Mouse (Mus musculus) olfactory bulb, adult 2 months (tissue): Measurements from ENCODE around the gene Slc39a11.

Experiments
- CTCF ChIP-seq: fragments of 200-500 bp; IDR thresholded peaks from 2 replicates; pipeline ENCODE4 v1.5.1; 2012; ENCODE audit warnings: low read depth, mild to moderate bottlenecking, low read length, moderate library complexity; ENCODE audit not compliant: insufficient read depth
- POLR2A ChIP-seq: fragments of 200-500 bp; IDR thresholded peaks from 2 replicates; pipeline ENCODE4 v1.6.1; 2012; ENCODE audit warnings: mild to moderate bottlenecking, low read depth, low read length, moderate library complexity; ENCODE audit not compliant: insufficient read depth

- no peak for TF ChIP-seq CTCF
- no peak for TF ChIP-seq POLR2A
These were observed 213.6 kb downstream of the Slc39a11 start for GRCm38 (mm10) chr11:113436299-113436698.
